Mouse (Mus musculus): ENCODE measurements at regions not wholly inside any gene's neighbourhood (a gene's known extent, or its start where the extent isn't known, plus 50 kb on each side); places are given as distances from the start of the nearest gene placed in this dataset.

DNA sequence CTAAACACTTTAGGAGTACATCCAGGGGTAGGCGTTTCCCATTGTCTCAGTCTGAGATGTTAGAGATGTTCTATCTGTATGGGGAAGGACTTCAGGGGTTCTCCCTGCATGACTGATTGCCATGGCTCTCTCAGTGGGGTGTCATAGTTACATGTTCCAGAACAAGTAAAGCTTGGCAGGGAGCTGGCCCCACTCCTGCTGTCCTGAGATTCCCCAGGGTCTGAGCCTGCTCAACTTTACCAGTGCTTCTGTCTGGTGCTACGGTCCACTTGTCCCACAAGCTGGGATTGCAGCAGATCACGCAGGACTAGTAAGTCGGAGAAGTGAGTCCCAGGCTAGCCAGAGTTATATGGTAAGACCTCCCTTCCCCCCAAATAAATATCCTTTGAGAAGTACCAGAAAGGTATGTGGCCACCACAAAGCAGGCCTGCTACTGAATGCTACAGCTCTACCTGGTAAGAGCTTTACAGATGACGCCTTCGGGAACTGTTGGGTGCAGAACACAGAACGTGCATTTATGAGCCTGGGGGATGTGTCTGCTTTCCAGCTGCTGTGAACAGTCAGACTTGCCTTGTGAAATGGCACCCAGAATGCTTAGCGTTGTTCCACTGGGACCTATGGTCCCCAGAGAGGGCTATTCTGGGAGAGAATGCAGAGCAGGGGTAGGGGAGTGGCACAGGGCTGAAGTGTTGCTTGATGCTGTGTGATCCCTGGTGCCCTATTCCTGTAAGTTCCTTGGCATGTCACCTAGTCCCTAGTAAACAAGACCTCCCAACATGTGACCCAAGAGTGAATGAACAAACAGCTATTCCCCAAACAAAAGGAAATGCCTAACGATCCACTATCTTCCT is 148.9 kb upstream of the Tgfbr2 start:
- TF ChIP-seq POLR2A (IDR thresholded peaks at IDR 0.05; ENCODE audit: extremely low read depth, insufficient read depth, low read length) (no peak), CTCF (IDR thresholded peaks at IDR 0.05; ENCODE audit: low read depth, low read length) (no peak)
